Mouse (Mus musculus): ENCODE measurements around the gene Ddx24. TPM values are rescaled to one million over a fixed set of nuclear protein-coding genes. Genes with fewer than 3 reads are reported as not detected.
"Not testable (repeated sequence)": the region's sequence is repeated elsewhere in the genome, so short reads cannot be mapped to it uniquely, and the experiment has no call there.

Ddx24 gene
- polyA plus RNA-seq (2014; fragmentation: Nextera tagmentation; extraction: Ambion mirVana) = 89.4 and 91.4 TPM in 2 replicates

GRCm38 (mm10) chr12:103425729-103426470, at the start of gene Ddx24:
Gene Ddx24 (minus strand): TSS chr12:103425830.
- Histone ChIP-seq H3K36me3 (ENCODE audit: control insufficient read depth, insufficient read depth, low read length) (peaks cover 9% of the 10 kb centered on the region), H3K4me3 (ENCODE audit: low read depth, low read length) (peak within 1 kb of the TSS; percentile 95), H3K9ac (replicated peaks; ENCODE audit: low read depth, low read length) (peak within 1 kb of the TSS; percentile 74), H3K4me1 (ENCODE audit: control insufficient read depth, insufficient read depth, low read length) (peaks cover 19% of the 10 kb centered on the region), H3K27ac (ENCODE audit: low read length) (no peak within 1 kb of the TSS), H3K27me3 (ENCODE audit: control insufficient read depth, insufficient read depth, low read length) (no peaks in the 10 kb centered on the region), H3K4me2 (replicated peaks; ENCODE audit: low read depth, low read length) (peak within 1 kb of the TSS; percentile 91), H3K9me3 (ENCODE audit: control insufficient read depth, low read depth, low read length) (no peaks in the 10 kb centered on the region)
- peak; percentile 100 for ATAC-seq (ENCODE audit: insufficient number of reproducible peaks, insufficient read depth, low FRiP score, low read depth)
- WGBS = under 1% methylated on average over 33 of the region's 33 CpGs

- 45% methylated on average over 2 of the region's 2 CpGs for WGBS
- ATAC-seq (ENCODE audit: insufficient number of reproducible peaks, insufficient read depth, low FRiP score, low read depth) = no peak
- H3K4me1 ChIP-seq (ENCODE audit: control insufficient read depth, insufficient read depth, low read length) = no peaks in the 10 kb centered on the region
Measured at GRCm38 (mm10) chr12:103474481-103474880, 48.9 kb upstream of the Ddx24 start.

GRCm38 (mm10) chr12:103457140-103457539, 31.5 kb upstream of the Ddx24 start, which contains the start of gene Ifi27l2b:
Gene Ifi27l2b (minus strand): TSS chr12:103457223.
- Histone ChIP-seq H3K27ac (ENCODE audit: low read length) (no peak within 1 kb of the TSS), H3K27me3 (ENCODE audit: control insufficient read depth, insufficient read depth, low read length) (no peaks in the 10 kb centered on the region), H3K9me3 (ENCODE audit: control insufficient read depth, low read depth, low read length) (no peaks in the 10 kb centered on the region), H3K4me3 (ENCODE audit: low read depth, low read length) (no peak within 1 kb of the TSS), H3K9ac (replicated peaks; ENCODE audit: low read depth, low read length) (no peak within 1 kb of the TSS), H3K36me3 (ENCODE audit: control insufficient read depth, insufficient read depth, low read length) (no peaks in the 10 kb centered on the region), H3K4me1 (ENCODE audit: control insufficient read depth, insufficient read depth, low read length) (no peaks in the 10 kb centered on the region), H3K4me2 (replicated peaks; ENCODE audit: low read depth, low read length) (no peak within 1 kb of the TSS)
- peak; percentile 71; the same call in 1 of the 2 replicates for ATAC-seq (ENCODE audit: insufficient number of reproducible peaks, insufficient read depth, low FRiP score, low read depth)
- 48% methylated on average over 3 of the region's 3 CpGs for WGBS

More at GRCm38 (mm10) chr12:103474481-103474880, 48.9 kb upstream of the Ddx24 start:
- Histone ChIP-seq H3K9me3 (ENCODE audit: control insufficient read depth, low read depth, low read length) (no peaks in the 10 kb centered on the region), H3K27me3 (ENCODE audit: control insufficient read depth, insufficient read depth, low read length) (no peaks in the 10 kb centered on the region), H3K36me3 (ENCODE audit: control insufficient read depth, insufficient read depth, low read length) (no peaks in the 10 kb centered on the region), H3K27ac (ENCODE audit: low read length) (no peak overlapping the region), H3K4me3 (ENCODE audit: low read depth, low read length) (no peak overlapping the region), H3K9ac (replicated peaks; ENCODE audit: low read depth, low read length) (no peak overlapping the region), H3K4me2 (replicated peaks; ENCODE audit: low read depth, low read length) (no peak overlapping the region)

- not testable (repeated sequence) for H3K4me2 ChIP-seq (replicated peaks; ENCODE audit: low read depth, low read length); H3K4me3 ChIP-seq (ENCODE audit: low read depth, low read length); H3K36me3 ChIP-seq (ENCODE audit: control insufficient read depth, insufficient read depth, low read length); H3K27me3 ChIP-seq (ENCODE audit: control insufficient read depth, insufficient read depth, low read length); H3K9ac ChIP-seq (replicated peaks; ENCODE audit: low read depth, low read length); H3K9me3 ChIP-seq (ENCODE audit: control insufficient read depth, low read depth, low read length); H3K27ac ChIP-seq (ENCODE audit: low read length); ATAC-seq (ENCODE audit: insufficient number of reproducible peaks, insufficient read depth, low FRiP score, low read depth); H3K4me1 ChIP-seq (ENCODE audit: control insufficient read depth, insufficient read depth, low read length)
- no CpG with 5 or more reads among the region's 1 CpGs for WGBS
Measured at GRCm38 (mm10) chr12:103456727-103457126, 31.1 kb upstream of the Ddx24 start.

GRCm38 (mm10) chr12:103453361-103453760, 27.7 kb upstream of the Ddx24 start:
- H3K4me3 ChIP-seq (ENCODE audit: low read depth, low read length) = no peak overlapping the region

GRCm38 (mm10) chr12:103445060-103445459, 19.4 kb upstream of the Ddx24 start:
- H3K9me3 ChIP-seq (ENCODE audit: control insufficient read depth, low read depth, low read length) = no peaks in the 10 kb centered on the region
- no peak for ATAC-seq (ENCODE audit: insufficient number of reproducible peaks, insufficient read depth, low FRiP score, low read depth)
- H3K4me2 ChIP-seq (replicated peaks; ENCODE audit: low read depth, low read length) = no peak overlapping the region
- WGBS = 78% methylated on average over 3 of the region's 3 CpGs
- no peaks in the 10 kb centered on the region for H3K4me1 ChIP-seq (ENCODE audit: control insufficient read depth, insufficient read depth, low read length)
- H3K4me3 ChIP-seq (ENCODE audit: low read depth, low read length) = no peak overlapping the region
- H3K36me3 ChIP-seq (ENCODE audit: control insufficient read depth, insufficient read depth, low read length) = no peaks in the 10 kb centered on the region
- H3K9ac ChIP-seq (replicated peaks; ENCODE audit: low read depth, low read length) = no peak overlapping the region
- no peaks in the 10 kb centered on the region for H3K27me3 ChIP-seq (ENCODE audit: control insufficient read depth, insufficient read depth, low read length)
- H3K27ac ChIP-seq (ENCODE audit: low read length) = no peak overlapping the region

More at GRCm38 (mm10) chr12:103453361-103453760, 27.7 kb upstream of the Ddx24 start:
- Histone ChIP-seq H3K9me3 (ENCODE audit: control insufficient read depth, low read depth, low read length) (no peaks in the 10 kb centered on the region), H3K36me3 (ENCODE audit: control insufficient read depth, insufficient read depth, low read length) (no peaks in the 10 kb centered on the region), H3K27ac (ENCODE audit: low read length) (no peak overlapping the region), H3K4me1 (ENCODE audit: control insufficient read depth, insufficient read depth, low read length) (no peaks in the 10 kb centered on the region), H3K4me2 (replicated peaks; ENCODE audit: low read depth, low read length) (no peak overlapping the region), H3K27me3 (ENCODE audit: control insufficient read depth, insufficient read depth, low read length) (no peaks in the 10 kb centered on the region), H3K9ac (replicated peaks; ENCODE audit: low read depth, low read length) (no peak overlapping the region)
- no peak for ATAC-seq (ENCODE audit: insufficient number of reproducible peaks, insufficient read depth, low FRiP score, low read depth)

GRCm38 (mm10) chr12:103444261-103444660, 18.6 kb upstream of the Ddx24 start:
- not testable (repeated sequence) for H3K9ac ChIP-seq (replicated peaks; ENCODE audit: low read depth, low read length); H3K27ac ChIP-seq (ENCODE audit: low read length); H3K4me1 ChIP-seq (ENCODE audit: control insufficient read depth, insufficient read depth, low read length); H3K36me3 ChIP-seq (ENCODE audit: control insufficient read depth, insufficient read depth, low read length); ATAC-seq (ENCODE audit: insufficient number of reproducible peaks, insufficient read depth, low FRiP score, low read depth); H3K27me3 ChIP-seq (ENCODE audit: control insufficient read depth, insufficient read depth, low read length); H3K4me2 ChIP-seq (replicated peaks; ENCODE audit: low read depth, low read length); H3K9me3 ChIP-seq (ENCODE audit: control insufficient read depth, low read depth, low read length); H3K4me3 ChIP-seq (ENCODE audit: low read depth, low read length)
- 23% methylated on average over 6 of the region's 7 CpGs for WGBS

- Histone ChIP-seq H3K27ac (ENCODE audit: low read length) (no peak within 1 kb of the TSS), H3K4me1 (ENCODE audit: control insufficient read depth, insufficient read depth, low read length) (no peaks in the 10 kb centered on the region), H3K36me3 (ENCODE audit: control insufficient read depth, insufficient read depth, low read length) (no peaks in the 10 kb centered on the region), H3K4me3 (ENCODE audit: low read depth, low read length) (no peak within 1 kb of the TSS), H3K4me2 (replicated peaks; ENCODE audit: low read depth, low read length) (no peak within 1 kb of the TSS), H3K27me3 (ENCODE audit: control insufficient read depth, insufficient read depth, low read length) (no peaks in the 10 kb centered on the region), H3K9me3 (ENCODE audit: control insufficient read depth, low read depth, low read length) (no peaks in the 10 kb centered on the region), H3K9ac (replicated peaks; ENCODE audit: low read depth, low read length) (no peak within 1 kb of the TSS)
- ATAC-seq (ENCODE audit: insufficient number of reproducible peaks, insufficient read depth, low FRiP score, low read depth) = no peak
- WGBS = 46% methylated on average over 3 of the region's 3 CpGs
Measured at GRCm38 (mm10) chr12:103443524-103443923, 17.9 kb upstream of the Ddx24 start, which contains the start of gene Ifi27l2a. Gene Ifi27l2a (minus strand): TSS chr12:103443680.

Measured in stomach, embryonic 14.5 days (tissue).